Mouse (Mus musculus) thymus, postnatal 14 days (tissue): ENCODE results near the gene Ripor2.

Source experiments
- DNase-seq: peaks from one replicate; pipeline ENCODE4 v3.0.0; 2021

Gene Ripor2

DNA sequence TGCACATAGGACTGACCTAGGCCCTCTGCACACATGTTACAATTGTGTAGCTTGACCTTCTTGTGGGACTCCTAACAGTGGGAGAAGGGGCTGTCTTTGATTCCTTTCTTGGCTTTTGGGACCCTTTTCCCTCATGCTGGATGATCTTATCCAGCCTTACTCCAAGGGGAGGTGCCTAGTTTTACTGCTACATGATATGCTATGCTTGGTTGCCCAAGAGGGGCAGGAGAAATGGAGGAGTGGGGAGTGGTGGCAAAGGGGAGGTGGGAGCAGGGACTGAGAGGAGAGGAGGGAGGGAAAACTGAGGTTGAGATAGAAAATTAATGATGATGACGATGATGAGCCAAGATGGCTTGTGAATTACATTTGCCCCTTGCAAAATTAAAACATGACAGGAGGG, 37.7 kb downstream of the Ripor2 start:
- DNase-seq, result no peak

DNA sequence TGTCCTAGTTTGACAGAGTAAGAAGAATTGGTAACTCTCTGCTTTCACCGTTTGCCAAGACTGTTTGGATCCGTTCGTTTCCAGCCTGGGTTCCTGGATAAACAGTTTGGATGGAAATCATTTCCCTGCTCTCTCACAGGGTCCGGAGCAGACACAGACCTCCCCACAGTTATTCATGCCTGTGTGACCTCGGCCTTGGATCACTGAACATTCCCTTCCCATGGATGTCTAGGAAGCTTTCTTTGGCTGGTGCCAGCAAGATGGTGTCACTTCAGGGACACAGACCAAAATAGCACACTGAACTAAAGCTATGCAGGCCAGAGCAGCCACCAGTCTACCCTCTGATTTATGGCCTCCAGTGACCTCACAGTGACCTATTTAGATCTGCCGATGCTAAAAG, 38.5 kb downstream of the Ripor2 start:
- DNase-seq, result no peak

DNA sequence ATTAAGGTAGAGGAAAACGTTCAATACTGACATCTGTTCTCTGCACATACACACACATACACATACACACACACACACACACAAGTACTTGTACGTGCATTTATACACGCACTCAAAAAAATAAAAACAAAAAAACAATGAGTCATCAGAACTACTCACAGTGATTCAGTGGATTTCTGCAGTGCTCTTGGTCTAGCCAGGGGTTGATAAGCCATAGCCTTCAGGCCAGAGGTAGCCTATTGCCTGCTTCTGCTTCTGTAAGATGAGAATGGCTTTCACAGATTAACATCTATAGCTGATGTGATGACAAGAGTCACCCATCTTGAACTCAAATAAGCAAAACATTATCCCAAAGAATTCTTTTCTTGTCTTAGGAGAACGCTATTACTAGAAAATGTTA, 41.6 kb downstream of the Ripor2 start:
- no peak for DNase-seq

- DNase-seq, result no peak
Measured at GRCm38 (mm10) chr13:24625071-24625470, 43.1 kb downstream of the Ripor2 start.

DNA sequence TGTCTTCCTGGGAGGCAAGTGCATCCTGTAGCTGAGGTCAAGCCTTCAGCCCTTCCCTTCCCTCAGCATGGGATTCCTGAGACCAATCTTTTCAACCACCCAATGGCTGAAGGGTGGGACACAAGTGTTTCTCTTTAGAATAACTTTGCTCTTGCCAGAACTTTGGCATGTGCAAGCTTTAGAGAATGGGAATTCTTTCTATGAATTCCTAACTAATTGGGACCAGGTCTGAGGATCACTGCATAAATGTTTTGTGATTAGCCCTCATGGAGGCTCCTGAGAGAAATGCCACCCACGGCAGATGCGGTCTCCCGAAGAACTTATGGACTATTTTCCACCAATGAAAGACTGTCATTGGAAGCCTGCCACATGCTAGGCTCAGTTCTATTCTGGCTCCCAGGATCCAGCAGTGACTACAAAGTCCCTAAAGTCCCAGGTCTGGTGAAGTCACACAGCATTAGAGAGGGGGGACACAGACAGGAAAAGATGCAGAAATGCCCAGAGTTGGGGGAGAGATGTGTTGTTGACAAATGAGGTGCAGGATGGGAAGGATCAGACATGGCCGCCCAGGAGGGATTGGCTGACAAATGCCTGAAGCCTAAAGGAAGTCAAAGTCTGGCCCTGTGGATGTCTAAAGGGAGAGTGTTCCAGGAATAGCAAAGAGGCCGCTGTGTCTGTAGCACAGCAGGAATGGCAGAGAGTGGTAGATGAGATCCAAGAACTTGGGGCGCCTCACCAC, 44.9 kb downstream of the Ripor2 start:
- DNase-seq, result no peak

- no peak for DNase-seq
Measured at GRCm38 (mm10) chr13:24628192-24628591, 46.2 kb downstream of the Ripor2 start.

GRCm38 (mm10) chr13:24629073-24629621, 47.2 kb downstream of the Ripor2 start:
- no peak for DNase-seq

DNA sequence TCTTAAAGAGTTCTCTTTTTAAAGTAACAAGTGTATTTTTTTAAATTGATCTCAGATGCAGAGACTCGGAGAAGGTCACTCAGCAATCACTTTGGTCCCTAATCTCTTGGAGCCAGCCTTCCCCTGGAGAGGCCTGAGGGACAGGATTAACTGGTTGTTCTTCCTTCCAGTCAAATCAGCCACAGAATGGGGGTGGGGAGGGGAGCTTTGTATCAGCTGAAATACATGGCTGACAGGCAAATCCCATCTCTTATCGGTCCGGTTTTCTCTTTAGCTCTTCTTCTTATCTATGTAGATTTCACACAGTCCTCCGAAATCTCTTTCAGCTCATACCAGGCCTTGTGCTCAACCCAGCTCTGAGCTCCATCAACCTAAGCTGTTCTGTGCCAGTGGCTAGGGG, 48.4 kb downstream of the Ripor2 start:
- no peak for DNase-seq

GRCm38 (mm10) chr13:24632988-24633577, 51.1 kb downstream of the Ripor2 start:
- no peak for DNase-seq

- DNase-seq, result no peak
Measured at GRCm38 (mm10) chr13:24634346-24635120, 52.5 kb downstream of the Ripor2 start.

- peak; percentile 76 for DNase-seq
Measured at GRCm38 (mm10) chr13:24638371-24639214, 56.6 kb downstream of the Ripor2 start.

DNA sequence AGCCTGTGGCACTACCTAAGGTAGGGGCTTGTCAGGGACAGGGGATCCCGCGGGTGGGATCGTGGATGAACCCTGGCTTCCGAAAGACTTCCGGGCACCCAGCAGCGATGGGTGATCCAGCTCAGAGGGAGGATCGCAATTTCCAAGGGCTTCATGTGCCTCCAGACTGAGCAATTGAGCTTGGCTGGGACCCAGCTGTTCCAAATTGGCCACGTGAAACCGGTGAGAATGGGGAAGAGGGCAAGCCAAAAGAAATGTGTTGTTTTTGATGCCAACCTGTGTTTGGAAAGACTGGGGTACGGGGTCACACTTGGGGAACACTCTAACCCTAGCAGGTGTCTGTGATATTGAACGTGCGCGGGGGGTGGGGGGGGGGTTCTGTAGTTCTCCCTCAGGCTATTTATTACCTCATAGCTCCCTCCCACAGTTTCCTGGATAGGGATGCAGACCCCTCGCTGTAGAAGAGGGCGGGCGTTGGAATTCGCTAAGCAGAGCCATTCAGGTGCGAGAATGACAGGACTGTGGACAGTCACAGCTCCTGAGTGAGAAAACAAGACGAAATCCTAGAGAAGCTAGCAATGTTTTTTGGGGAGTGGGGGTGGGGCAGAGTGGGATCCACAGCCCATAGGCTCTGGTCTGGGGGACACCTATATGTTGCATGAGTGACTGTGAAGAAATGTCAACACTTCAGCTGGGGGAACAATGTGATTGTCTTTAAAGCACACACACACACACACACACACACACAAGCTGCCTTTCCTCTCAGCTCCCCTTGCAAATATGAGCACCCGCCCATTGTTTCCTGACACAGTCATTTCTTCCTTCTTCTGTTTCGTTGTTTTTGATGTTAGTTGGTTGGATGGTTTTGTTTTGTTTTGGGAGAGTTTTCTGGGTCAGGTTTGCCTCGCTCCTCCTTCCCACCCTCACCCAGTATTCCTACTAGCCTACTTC, 57.5 kb downstream of the Ripor2 start:
- DNase-seq, result peak; percentile 48

DNA sequence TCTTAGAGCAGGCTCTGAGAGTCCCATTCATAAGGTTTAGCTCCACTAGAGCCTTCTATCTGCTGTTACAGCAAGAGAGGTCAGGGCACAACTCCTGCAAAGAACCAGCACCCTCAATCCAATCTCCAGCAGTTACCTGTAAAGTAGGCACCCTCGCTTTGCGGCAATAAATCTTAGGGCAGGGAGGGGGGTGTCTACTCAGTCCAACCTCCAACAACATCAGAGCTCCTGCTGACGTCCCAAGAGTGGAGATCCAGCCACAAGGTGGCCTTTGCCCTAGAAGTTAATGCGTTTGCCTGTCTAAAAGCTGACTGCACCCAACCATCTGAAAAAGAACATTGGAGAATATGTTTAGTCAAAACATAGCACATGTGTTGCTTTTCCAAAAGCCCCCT, 58.2 kb downstream of the Ripor2 start:
- no peak for DNase-seq

DNA sequence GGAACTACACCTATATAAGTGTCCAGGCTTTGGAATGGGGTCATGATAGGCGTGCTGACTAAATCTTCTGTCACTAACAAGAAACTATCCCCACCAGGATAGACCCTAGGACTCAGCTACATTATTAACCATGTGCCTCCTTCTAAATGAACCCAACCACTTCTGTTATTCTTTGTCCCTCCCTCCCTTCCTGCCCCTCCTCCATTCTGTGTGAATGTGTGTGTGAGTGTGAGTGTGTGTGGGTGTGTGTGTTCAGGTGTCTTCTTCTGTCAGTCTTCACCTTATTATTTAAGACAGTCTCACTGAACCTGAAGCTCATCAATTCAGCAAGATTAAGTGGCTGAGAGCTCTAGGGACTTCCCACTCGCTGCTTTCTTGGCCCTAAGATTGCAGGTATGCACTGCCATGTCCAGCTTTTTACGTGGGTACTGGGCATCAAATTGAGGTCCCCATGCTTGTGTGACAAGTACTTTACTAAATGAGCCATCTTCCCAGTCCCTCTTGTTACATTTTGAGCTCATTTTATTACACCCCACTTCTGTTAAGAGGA, 58.9 kb downstream of the Ripor2 start:
- DNase-seq, result peak; percentile 35

GRCm38 (mm10) chr13:24641491-24642430, 59.8 kb downstream of the Ripor2 start:
- no peak for DNase-seq

GRCm38 (mm10) chr13:24645146-24645545, 63.2 kb downstream of the Ripor2 start:
- DNase-seq, result no peak

DNA sequence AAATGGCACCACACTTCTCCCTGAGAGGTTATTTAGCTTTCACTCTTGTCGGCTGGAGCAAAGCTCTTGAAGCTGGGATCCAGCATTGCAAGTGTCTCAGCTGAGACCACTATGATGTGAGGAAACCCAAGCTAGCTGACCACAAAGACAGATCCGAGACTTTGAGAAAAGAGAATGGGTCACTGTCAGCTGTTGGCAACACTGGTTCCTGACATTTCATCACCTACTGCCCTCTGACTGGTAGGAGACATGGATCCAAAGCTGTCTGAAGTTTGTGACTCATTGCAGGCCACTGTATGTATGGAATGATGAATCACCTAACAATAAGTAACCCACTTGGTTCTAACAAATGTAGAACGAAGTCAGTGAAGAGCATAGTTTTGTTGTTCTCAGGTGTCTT, 64.3 kb downstream of the Ripor2 start:
- DNase-seq, result no peak

GRCm38 (mm10) chr13:24647444-24647843, 65.5 kb downstream of the Ripor2 start:
- no peak for DNase-seq

DNA sequence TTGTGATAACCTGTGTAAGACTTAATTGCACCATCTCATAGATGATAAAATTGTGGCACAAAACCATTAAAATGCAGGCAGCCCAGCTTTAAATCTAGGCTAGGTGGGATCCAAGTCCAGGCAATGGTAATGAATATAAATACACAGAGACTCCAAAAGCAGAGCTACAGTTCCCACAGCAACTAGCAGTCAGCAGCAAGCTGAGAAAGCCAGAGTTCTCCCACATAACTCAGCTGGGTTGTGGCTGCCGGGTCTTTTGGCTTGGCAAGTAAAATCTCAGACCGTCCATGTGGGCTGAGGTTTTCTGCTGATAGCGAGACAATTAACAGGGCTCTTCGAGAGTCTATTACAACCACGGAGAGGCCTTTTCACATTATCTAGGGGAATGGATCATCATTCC, 66.0 kb downstream of the Ripor2 start:
- DNase-seq, result no peak

DNA sequence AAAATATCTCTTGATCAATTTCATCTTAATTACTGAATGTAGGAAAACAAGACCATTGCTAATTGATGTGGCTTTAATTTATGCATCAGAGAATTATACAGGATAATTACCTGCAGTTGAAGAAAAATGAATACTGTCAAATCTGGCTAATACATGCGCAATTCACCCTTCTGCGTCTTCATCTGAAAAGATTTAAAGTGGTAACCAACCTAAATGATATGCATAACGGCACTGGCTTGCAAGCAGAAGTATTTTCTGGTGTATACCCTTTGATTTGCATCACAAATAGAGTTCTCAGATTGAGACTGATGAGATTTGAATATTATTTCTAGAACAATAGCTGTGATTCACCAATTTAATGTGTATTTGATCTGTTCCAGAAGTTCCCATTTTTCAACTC, 66.7 kb downstream of the Ripor2 start:
- DNase-seq, result no peak
